In the genomic region with DNA sequence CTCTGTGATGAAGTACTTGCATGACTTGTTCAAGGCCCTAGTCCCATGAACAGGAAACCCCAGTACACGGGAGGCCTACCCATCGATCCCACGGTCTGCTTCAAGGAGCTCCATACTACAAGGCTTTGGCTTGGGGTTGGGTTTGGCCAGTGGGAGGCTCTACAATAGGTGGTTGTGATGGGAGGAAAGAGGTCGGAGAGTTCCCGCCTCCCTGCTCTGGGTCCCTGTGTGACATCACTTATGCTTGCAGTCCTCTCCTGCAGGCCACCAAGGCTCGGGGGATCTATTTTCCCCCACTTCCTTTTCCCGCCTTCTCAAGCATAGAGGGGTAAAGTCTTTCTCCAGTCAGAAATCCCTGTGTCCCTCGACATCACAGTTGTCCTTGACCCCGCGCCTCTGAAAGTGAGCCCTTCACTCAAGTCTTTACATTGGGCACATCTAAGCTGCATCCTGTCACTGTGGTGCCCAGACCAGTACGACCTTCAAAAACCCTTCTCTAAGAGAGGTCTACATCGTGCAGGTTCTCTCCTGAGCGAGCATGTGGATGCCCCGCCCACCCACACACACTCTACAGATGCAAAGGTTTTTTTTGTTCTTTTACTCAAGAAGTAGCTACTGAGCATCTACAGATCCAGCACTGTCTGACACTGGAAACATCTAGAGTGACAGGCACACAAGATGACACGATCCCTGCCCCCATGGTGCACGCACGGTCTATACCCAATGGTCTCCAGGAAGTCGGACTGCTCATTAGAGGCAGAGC, we compare ENCODE assay signal across 20 mouse cellular contexts. TPM values are rescaled to one million over a fixed set of nuclear protein-coding genes. Genes with fewer than 3 reads are reported as not detected.
DNase-seq lines count a peak whose midpoint lies in the region; ATAC-seq and TF ChIP-seq lines count a peak whose summit lies in the region.
"Had no signal": no experiment of that assay in that cellular context is flagged by ENCODE, and none has a peak within 500 bp of the region (broad histone marks: within the 10 kb centered on the region; RNA-seq: fewer than 3 reads in every experiment).

No protein-coding gene starts in this region.

- H3K4me1 ChIP-seq in heart, embryonic 11.5 days (ENCODE audit: control insufficient read depth, insufficient read depth, low read length): peaks cover 34% of the 10 kb centered on the region
- peaks cover 6% of the 10 kb centered on the region; the same call in 1 of the 2 replicates for H3K4me1 ChIP-seq in midbrain, embryonic 10.5 days
- H3K4me1 ChIP-seq: forebrain, embryonic 15.5 days; midbrain, embryonic 13.5 days; neural tube, embryonic 15.5 days had no signal

- H3K4me2 ChIP-seq in heart, embryonic 11.5 days: peak overlapping the region; percentile 25; the same call in 1 of the 2 replicates
- H3K4me2 ChIP-seq: forebrain, embryonic 15.5 days; limb, embryonic 15.5 days; liver, embryonic 15.5 days; midbrain, embryonic 13.5 days; neural tube, embryonic 15.5 days had no signal

- no peaks in the 10 kb centered on the region for H3K9me3 ChIP-seq in heart, embryonic 11.5 days (replicated peaks; ENCODE audit: control insufficient read depth, low read length)
- no peaks in the 10 kb centered on the region for H3K9me3 ChIP-seq in midbrain, embryonic 10.5 days (replicated peaks)
- H3K9me3 ChIP-seq: forebrain, embryonic 15.5 days; limb, embryonic 15.5 days; liver, embryonic 15.5 days; midbrain, embryonic 13.5 days; neural tube, embryonic 15.5 days had no signal

- no peak for TF ChIP-seq CTCF in layer of hippocampus, adult 2 months (conservative IDR thresholded peaks at IDR 0.05)

- H3K36me3 ChIP-seq in heart, embryonic 11.5 days (ENCODE audit: control insufficient read depth, insufficient read depth, low read length): no peaks in the 10 kb centered on the region
- no peaks in the 10 kb centered on the region for H3K36me3 ChIP-seq in midbrain, embryonic 10.5 days
- H3K36me3 ChIP-seq: forebrain, embryonic 15.5 days; limb, embryonic 15.5 days; liver, embryonic 15.5 days; midbrain, embryonic 13.5 days; neural tube, embryonic 15.5 days had no signal

- no peak overlapping the region for H3K27ac ChIP-seq in heart, embryonic 11.5 days (ENCODE audit: low read depth, low read length)
- no peak overlapping the region for H3K27ac ChIP-seq in midbrain, embryonic 10.5 days (replicated peaks)
- no peak overlapping the region for H3K27ac ChIP-seq in layer of hippocampus, adult 2 months
- H3K27ac ChIP-seq: forebrain, embryonic 15.5 days; limb, embryonic 15.5 days; liver, embryonic 15.5 days; macrophage; midbrain, embryonic 13.5 days; neural tube, embryonic 15.5 days had no signal

- no peak overlapping the region for H3K4me3 ChIP-seq in heart, embryonic 11.5 days (ENCODE audit: low read depth, low read length)
- H3K4me3 ChIP-seq in midbrain, embryonic 10.5 days: no peak overlapping the region
- H3K4me3 ChIP-seq in layer of hippocampus, adult 2 months: no peak overlapping the region
- H3K4me3 ChIP-seq: erythroblast, embryonic 14.5 days; forebrain, embryonic 15.5 days; limb, embryonic 15.5 days; liver, embryonic 15.5 days; midbrain, embryonic 13.5 days; neural tube, embryonic 15.5 days had no signal

- DNase-seq in heart, adult 11 months: no peak
- peak; percentile 44 for DNase-seq in CD4-positive, CD25-positive, alpha-beta regulatory T cell, adult 2 months (ENCODE audit: low read depth, low spot score)
- DNase-seq in thymus, postnatal 14 days: peak; percentile 74
- DNase-seq in midbrain, embryonic 10.5 days (ENCODE audit: low spot score): no peak
- DNase-seq in layer of hippocampus, adult 2 months (ENCODE audit: low spot score in 2 of 2): no peak
- DNase-seq: adrenal gland, adult 2 months; cerebellum, adult 8-10 months; kidney, adult 18-20 months; kidney, postnatal 10 days had no signal

- 90% methylated on average over 18 of the region's 18 CpGs for WGBS in heart, embryonic 11.5 days (ENCODE audit: insufficient replicate concordance)
- WGBS in midbrain, embryonic 10.5 days: 91% methylated on average over 18 of the region's 18 CpGs

- no peak for ATAC-seq in heart, embryonic 11.5 days (replicated peaks; ENCODE audit: insufficient number of reproducible peaks, low FRiP score, low TSS enrichment)
- ATAC-seq in inflammation-experienced regulatory T-cells, adult 6 months: peak; percentile 25
- ATAC-seq: forebrain, embryonic 15.5 days; hindbrain, embryonic 16.5 days; midbrain, embryonic 13.5 days had no signal

- no peak overlapping the region for H3K9ac ChIP-seq in heart, embryonic 11.5 days (ENCODE audit: low read depth, low read length)
- H3K9ac ChIP-seq: forebrain, embryonic 15.5 days; limb, embryonic 15.5 days; liver, embryonic 15.5 days; midbrain, embryonic 13.5 days; neural tube, embryonic 15.5 days had no signal

- no peaks in the 10 kb centered on the region for H3K27me3 ChIP-seq in heart, embryonic 11.5 days (ENCODE audit: control insufficient read depth, insufficient read depth, low read length)
- H3K27me3 ChIP-seq in midbrain, embryonic 10.5 days (ENCODE audit: low read depth, poor library complexity, severe bottlenecking): no peaks in the 10 kb centered on the region
- H3K27me3 ChIP-seq: forebrain, embryonic 15.5 days; limb, embryonic 15.5 days; liver, embryonic 15.5 days; midbrain, embryonic 13.5 days; neural tube, embryonic 15.5 days had no signal

RNA-seq across cellular contexts. Expression of gene Colq, which starts 16.1 kb away (rescaled TPM):
- polyA plus RNA-seq in heart, embryonic 11.5 days (2014; fragmentation: Nextera tagmentation; extraction: Ambion mirVana): 4.7 and 6.8 TPM in 2 replicates
- polyA plus RNA-seq in inflammation-experienced regulatory T-cells, adult 6 months (2017; shearing (Covaris generic)): 1 to 10 TPM; 2.1 to 6.2 (median 3.5) TPM
- 0.05 and 0.16 TPM in 2 replicates for polyA plus RNA-seq in midbrain, embryonic 10.5 days (2016; fragmentation: Nextera tagmentation; extraction: Ambion mirVana)
- under 1 TPM in 1 of 2 experiments, not detected in 1; 0.41 TPM for total RNA-seq in layer of hippocampus, adult 2 months (2021)
- total RNA-seq: adrenal gland, adult 2 months; hematopoietic stem cell, adult 5-6 weeks had no signal
- polyA plus RNA-seq: erythroblast, embryonic 14.5 days; forebrain, embryonic 15.5 days; macrophage; midbrain, embryonic 13.5 days had no signal

Comparison
In these comparisons a context has a peak if more than half of its experiments do, and no peak if none do; other contexts are left out.
1. DNase-seq: peak in CD4-positive, CD25-positive, alpha-beta regulatory T cell, adult 2 months (single experiment) and thymus, postnatal 14 days (single experiment); none in heart, adult 11 months (single experiment), midbrain, embryonic 10.5 days (single experiment) and layer of hippocampus, adult 2 months (0 of 2).